Mouse (Mus musculus): ENCODE results near the gene Arsk. TPM values are rescaled to one million over a fixed set of nuclear protein-coding genes. Genes with fewer than 3 reads are reported as not detected.

Arsk gene
- 4.3 and 4.8 TPM in 2 replicates for polyA plus RNA-seq (2012; rRNA removed)

DNA sequence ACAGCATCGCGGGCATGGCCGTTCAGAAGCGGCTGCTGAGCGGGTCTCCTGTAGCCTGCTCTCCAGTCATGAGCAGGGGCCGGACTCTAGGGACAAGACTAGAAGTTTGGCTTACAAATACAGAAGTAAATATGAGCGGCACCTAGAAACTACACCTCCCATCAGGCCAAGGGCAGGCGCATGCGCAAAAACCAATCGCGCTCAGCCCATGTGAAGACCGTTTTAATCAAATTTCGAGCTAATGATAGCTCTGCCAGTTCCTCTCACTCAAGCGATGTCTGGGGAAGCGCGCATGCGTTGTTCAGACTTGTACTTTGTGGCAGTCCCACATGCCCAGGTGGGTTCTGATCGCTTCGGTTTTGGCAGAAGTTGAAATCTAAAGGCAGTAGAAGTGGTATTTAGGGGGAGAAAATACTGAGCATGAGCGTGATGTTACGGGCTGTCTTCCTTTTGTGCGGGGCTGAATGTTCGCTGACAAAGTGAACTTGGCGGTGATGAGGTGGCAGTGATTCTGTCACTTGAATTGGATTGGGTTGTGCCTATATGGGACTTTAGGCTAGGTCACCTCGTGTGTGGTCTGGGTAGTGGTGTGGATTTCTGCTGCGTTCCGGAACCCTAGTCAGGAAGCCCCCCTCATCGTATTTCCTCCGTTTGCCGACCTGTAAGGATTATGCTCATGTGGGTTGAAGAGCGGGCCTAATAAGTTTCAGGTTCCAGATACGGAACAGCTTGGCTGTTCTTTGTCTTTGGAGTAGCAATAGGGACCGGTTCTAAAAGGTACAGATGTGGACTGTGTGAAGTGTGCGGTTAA is at the start of gene Arsk, which contains the start of gene Ttc37:
TSS of gene Arsk (minus strand) at position 168 of the 811 bp plus-strand sequence.
TSS of gene Ttc37 (plus strand) at position 242 of the 811 bp plus-strand sequence.
- H3K4me1 ChIP-seq (ENCODE audit: control insufficient read depth, insufficient read depth, low read length): no peaks in the 10 kb centered on the region; the same call in 1 of the 2 replicates
- peak; percentile 82 for DNase-seq
- TF ChIP-seq CTCF (IDR thresholded peaks at IDR 0.05; ENCODE audit: insufficient read depth, low read length): no peak
- TF ChIP-seq POLR2A (IDR thresholded peaks at IDR 0.05; ENCODE audit: borderline replicate concordance, extremely low read depth, low read depth, low read length): no peak; the same call in 1 of the 2 replicates
- H3K4me3 ChIP-seq (replicated peaks; ENCODE audit: extremely low read depth, low read depth, low read length): peak within 1 kb of the TSS; percentile 89
- under 1% methylated on average over 34 of the region's 34 CpGs for whole genome bisulfite sequencing

DNA sequence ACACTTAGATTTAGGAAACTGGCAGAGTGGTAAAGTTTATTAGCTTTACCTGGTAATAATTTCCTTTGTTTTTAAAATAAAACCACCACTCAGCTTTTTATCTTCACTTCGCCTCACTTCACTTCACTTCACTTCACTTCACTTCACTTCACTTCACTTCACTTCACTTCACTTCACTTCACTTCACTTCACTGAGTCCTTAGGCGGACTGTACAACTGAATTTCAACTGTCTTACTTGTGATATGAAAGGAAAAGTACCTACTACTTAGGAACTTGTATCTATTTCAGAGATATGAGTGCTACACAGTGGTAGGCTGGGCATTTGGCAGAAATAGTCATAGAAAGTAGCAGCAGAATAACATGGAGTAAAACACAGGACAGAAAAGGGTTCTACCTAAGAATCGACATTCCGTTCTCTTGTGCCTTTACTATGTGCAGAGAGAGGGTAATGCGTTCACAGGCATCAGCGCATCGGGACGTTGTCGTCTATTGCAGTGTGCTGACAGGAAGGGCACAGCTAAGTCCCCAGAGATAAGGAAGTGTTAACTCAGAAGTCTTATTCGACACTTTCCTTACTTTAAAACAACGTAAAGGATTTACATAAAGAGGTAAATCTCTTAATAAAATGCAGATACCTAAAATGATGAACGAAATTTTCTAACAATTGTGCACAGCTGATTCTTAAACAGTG is 42.8 kb upstream of the Arsk start:
- Histone ChIP-seq H3K4me3 (replicated peaks; ENCODE audit: extremely low read depth, low read depth, low read length) (no peak overlapping the region), H3K4me1 (ENCODE audit: control insufficient read depth, insufficient read depth, low read length) (no peaks in the 10 kb centered on the region)
- DNase-seq: no peak
- TF ChIP-seq CTCF (IDR thresholded peaks at IDR 0.05; ENCODE audit: insufficient read depth, low read length): no peak
- no peak for TF ChIP-seq POLR2A (IDR thresholded peaks at IDR 0.05; ENCODE audit: borderline replicate concordance, extremely low read depth, low read depth, low read length)
- WGBS: 72% methylated on average over 12 of the region's 12 CpGs

GRCm38 (mm10) chr13:76138862-76139261 is 40.4 kb upstream of the Arsk start:
- 75% methylated on average over 3 of the region's 3 CpGs for WGBS
- DNase-seq: no peak
- H3K4me1 ChIP-seq (ENCODE audit: control insufficient read depth, insufficient read depth, low read length): no peaks in the 10 kb centered on the region
- no peak overlapping the region for H3K4me3 ChIP-seq (replicated peaks; ENCODE audit: extremely low read depth, low read depth, low read length)
- no peak for TF ChIP-seq CTCF (IDR thresholded peaks at IDR 0.05; ENCODE audit: insufficient read depth, low read length)

- no peak for TF ChIP-seq CTCF (IDR thresholded peaks at IDR 0.05; ENCODE audit: insufficient read depth, low read length)
- no peak for TF ChIP-seq POLR2A (IDR thresholded peaks at IDR 0.05; ENCODE audit: borderline replicate concordance, extremely low read depth, low read depth, low read length)
- 85% methylated on average over 4 of the region's 4 CpGs for WGBS
Observed at GRCm38 (mm10) chr13:76132415-76132814, 34.0 kb upstream of the Arsk start.

GRCm38 (mm10) chr13:76128799-76129198 is 30.3 kb upstream of the Arsk start:
- no peaks in the 10 kb centered on the region for H3K4me1 ChIP-seq (ENCODE audit: control insufficient read depth, insufficient read depth, low read length)
- no peak overlapping the region for H3K4me3 ChIP-seq (replicated peaks; ENCODE audit: extremely low read depth, low read depth, low read length)
- no peak for DNase-seq
- 87% methylated on average over 4 of the region's 4 CpGs for WGBS
- TF ChIP-seq POLR2A (IDR thresholded peaks at IDR 0.05; ENCODE audit: borderline replicate concordance, extremely low read depth, low read depth, low read length): no peak
- TF ChIP-seq CTCF (IDR thresholded peaks at IDR 0.05; ENCODE audit: insufficient read depth, low read length): no peak

More at GRCm38 (mm10) chr13:76132415-76132814, 34.0 kb upstream of the Arsk start:
- DNase-seq: no peak
- H3K4me3 ChIP-seq (replicated peaks; ENCODE audit: extremely low read depth, low read depth, low read length): no peak overlapping the region
- no peaks in the 10 kb centered on the region for H3K4me1 ChIP-seq (ENCODE audit: control insufficient read depth, insufficient read depth, low read length)

DNA sequence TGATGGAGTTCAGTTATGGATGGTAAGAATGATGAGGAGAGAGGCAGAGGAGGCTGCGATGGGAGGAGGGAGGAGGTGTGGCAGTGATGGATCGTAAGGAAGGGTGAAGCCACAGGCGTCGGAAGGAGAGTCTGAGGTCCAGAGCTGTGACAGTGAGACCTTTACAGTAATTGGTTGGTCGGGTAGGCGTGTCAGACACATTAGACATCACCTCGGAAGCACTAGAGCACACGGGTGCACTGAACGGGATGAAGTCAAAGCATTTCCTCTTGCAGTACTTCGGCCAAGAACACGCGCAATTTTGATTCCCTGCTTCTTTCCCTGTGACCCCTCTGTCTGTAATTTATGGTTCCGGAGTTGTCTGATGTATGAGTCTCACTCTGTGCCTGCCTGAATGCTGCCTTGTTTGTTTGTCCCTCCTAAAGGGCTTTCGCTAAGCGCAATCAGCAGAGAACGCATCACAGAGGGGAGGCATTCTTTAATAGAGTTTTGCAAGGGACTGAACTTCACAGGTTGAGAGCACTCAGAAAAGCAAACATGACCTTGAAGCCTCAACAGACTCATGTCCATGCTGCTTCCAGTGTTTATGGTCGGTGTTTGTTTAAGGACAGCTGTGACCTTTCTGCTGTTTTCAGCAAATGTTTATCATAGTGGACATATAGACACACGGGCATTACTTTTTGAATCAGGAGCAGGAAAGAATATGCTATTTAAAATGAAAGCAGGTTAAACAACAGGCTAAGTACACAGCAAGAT is 10.8 kb upstream of the Arsk start:
- H3K4me3 ChIP-seq (replicated peaks; ENCODE audit: extremely low read depth, low read depth, low read length): no peak overlapping the region
- H3K4me1 ChIP-seq (ENCODE audit: control insufficient read depth, insufficient read depth, low read length): no peaks in the 10 kb centered on the region
- 82% methylated on average over 18 of the region's 18 CpGs for WGBS
- TF ChIP-seq CTCF (IDR thresholded peaks at IDR 0.05; ENCODE audit: insufficient read depth, low read length): no peak
- no peak for TF ChIP-seq POLR2A (IDR thresholded peaks at IDR 0.05; ENCODE audit: borderline replicate concordance, extremely low read depth, low read depth, low read length)
- DNase-seq: no peak

- no peak for TF ChIP-seq CTCF (IDR thresholded peaks at IDR 0.05; ENCODE audit: insufficient read depth, low read length)
- TF ChIP-seq POLR2A (IDR thresholded peaks at IDR 0.05; ENCODE audit: borderline replicate concordance, extremely low read depth, low read depth, low read length): no peak
- WGBS: 93% methylated on average over 2 of the region's 2 CpGs
- Histone ChIP-seq H3K4me1 (ENCODE audit: control insufficient read depth, insufficient read depth, low read length) (no peaks in the 10 kb centered on the region; the same call in 1 of the 2 replicates), H3K4me3 (replicated peaks; ENCODE audit: extremely low read depth, low read depth, low read length) (no peak overlapping the region)
- DNase-seq: no peak
Observed at GRCm38 (mm10) chr13:76101989-76102388, 3.5 kb upstream of the Arsk start.

GRCm38 (mm10) chr13:76098116-76098492 is 356 bp downstream of the Arsk start:
- Histone ChIP-seq H3K4me1 (ENCODE audit: control insufficient read depth, insufficient read depth, low read length) (no peaks in the 10 kb centered on the region; the same call in 1 of the 2 replicates), H3K4me3 (replicated peaks; ENCODE audit: extremely low read depth, low read depth, low read length) (peak overlapping the region; percentile 89)
- TF ChIP-seq POLR2A (IDR thresholded peaks at IDR 0.05; ENCODE audit: borderline replicate concordance, extremely low read depth, low read depth, low read length) (no peak), CTCF (IDR thresholded peaks at IDR 0.05; ENCODE audit: insufficient read depth, low read length) (no peak)
- 2% methylated on average over 16 of the region's 16 CpGs for WGBS
- DNase-seq: no peak

DNA sequence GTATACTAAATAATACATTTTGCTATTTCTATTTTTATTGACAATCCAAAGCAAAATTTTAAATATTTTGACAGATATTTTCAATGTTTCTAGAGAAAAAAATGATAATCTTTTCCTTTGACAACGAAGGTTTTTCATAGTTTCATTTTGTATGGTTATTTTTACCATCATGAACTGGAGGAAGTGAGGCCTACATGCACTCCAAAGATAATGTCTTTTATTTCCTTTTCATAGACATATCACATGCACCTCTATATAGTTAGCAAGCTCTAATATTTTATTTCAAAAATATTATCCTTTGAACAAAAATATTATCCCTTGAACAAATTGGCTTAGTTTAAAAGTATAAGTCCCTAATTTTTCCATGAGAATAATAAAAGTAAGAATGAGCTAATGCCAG is 24.1 kb downstream of the Arsk start:
- WGBS: 40% methylated on average over 1 of the region's 1 CpGs
- no peak for DNase-seq
- TF ChIP-seq POLR2A (IDR thresholded peaks at IDR 0.05; ENCODE audit: borderline replicate concordance, extremely low read depth, low read depth, low read length) (no peak), CTCF (IDR thresholded peaks at IDR 0.05; ENCODE audit: insufficient read depth, low read length) (no peak)
- no peak overlapping the region for H3K4me3 ChIP-seq (replicated peaks; ENCODE audit: extremely low read depth, low read depth, low read length)
- no peaks in the 10 kb centered on the region for H3K4me1 ChIP-seq (ENCODE audit: control insufficient read depth, insufficient read depth, low read length)

Data from lung, adult 2 months (tissue).